Mouse (Mus musculus) liver, adult 2 months (tissue): ENCODE data around the gene Gm11020. TPM values are rescaled to one million over a fixed set of nuclear protein-coding genes. Genes with fewer than 3 reads are reported as not detected.

ENCODE experiments used
- DNase-seq: peaks from one replicate; pipeline ENCODE4 v3.0.0-alpha.2; 2011; ENCODE audit warnings: low read depth, low spot score; ENCODE audit errors: extremely low read depth
- H3K27ac ChIP-seq: fragments of 200-500 bp; replicated peaks from 2 replicates; pipeline ENCODE4 v1.5.1; 2012; ENCODE audit warnings: low read depth, mild to moderate bottlenecking, control low read depth, inconsistent platforms, low read length; ENCODE audit not compliant: insufficient read depth
- H3K27me3 ChIP-seq: fragments of 200-500 bp; 2 replicates; pipeline ENCODE4 v1.6.1; 2012; ENCODE audit warnings: mild to moderate bottlenecking, moderate library complexity, low read length, inconsistent platforms; ENCODE audit not compliant: control insufficient read depth, insufficient read depth
- H3K36me3 ChIP-seq: fragments of 200-500 bp; 2 replicates; pipeline ENCODE4 v1.6.1; 2012; ENCODE audit warnings: low read length, inconsistent platforms; ENCODE audit not compliant: control insufficient read depth, insufficient read depth
- H3K4me1 ChIP-seq: fragments of 200-500 bp; 2 replicates; pipeline ENCODE4 v1.6.1; 2011; ENCODE audit warnings: low read length; ENCODE audit not compliant: control insufficient read depth, insufficient read depth
- H3K4me3 ChIP-seq: fragments of 200-500 bp; 2 replicates; pipeline ENCODE4 v1.5.1; 2011; ENCODE audit warnings: low read depth, mild to moderate bottlenecking, control low read depth, low read length, moderate library complexity; ENCODE audit not compliant: insufficient read depth
- H3K79me2 ChIP-seq: fragments of 200-500 bp; 2 replicates; pipeline ENCODE4 v1.6.1; 2012; ENCODE audit warnings: inconsistent platforms, mild to moderate bottlenecking, low read length, moderate library complexity; ENCODE audit not compliant: control insufficient read depth, insufficient read depth
- H3K9ac ChIP-seq: fragments of 200-500 bp; 2 replicates; pipeline ENCODE4 v1.6.1; 2012; ENCODE audit warnings: low read depth, mild to moderate bottlenecking, control low read depth, inconsistent platforms, low read length
- CTCF ChIP-seq: fragments of 200-500 bp; IDR thresholded peaks from 2 replicates; pipeline ENCODE4 v1.5.1; 2011; ENCODE audit warnings: low read depth, low read length, control low read depth
- POLR2A ChIP-seq: fragments of 200-500 bp; IDR thresholded peaks from 2 replicates; pipeline ENCODE4 v1.6.1; 2011; ENCODE audit warnings: low read length, control low read depth; ENCODE audit not compliant: insufficient read depth; ENCODE audit errors: extremely low read depth
- WGBS: fragments of 180-500 bp; shearing (Covaris S2); methylation state at CpG from one replicate; pipeline ENCODE4 v1.1.7; 2018; 5-methylcytosine and 5-hydroxymethylcytosine counted together
- polyA plus RNA-seq: library from polyadenylated mRNA; depleted of rRNA; stranded (reverse); fragments of >200 nt; gene quantifications from 2 replicates; pipeline ENCODE4 v1.2.3, GENCODE M21; 2012
- total RNA-seq: library from RNA; depleted of rRNA; stranded (reverse); fragments of >200 nt; gene quantifications from 2 replicates; pipeline ENCODE4 v1.2.3, GENCODE M21; 2014

The Gm11020 gene
- total and polyA plus RNA-seq, 2 experiments, result not detected

DNA sequence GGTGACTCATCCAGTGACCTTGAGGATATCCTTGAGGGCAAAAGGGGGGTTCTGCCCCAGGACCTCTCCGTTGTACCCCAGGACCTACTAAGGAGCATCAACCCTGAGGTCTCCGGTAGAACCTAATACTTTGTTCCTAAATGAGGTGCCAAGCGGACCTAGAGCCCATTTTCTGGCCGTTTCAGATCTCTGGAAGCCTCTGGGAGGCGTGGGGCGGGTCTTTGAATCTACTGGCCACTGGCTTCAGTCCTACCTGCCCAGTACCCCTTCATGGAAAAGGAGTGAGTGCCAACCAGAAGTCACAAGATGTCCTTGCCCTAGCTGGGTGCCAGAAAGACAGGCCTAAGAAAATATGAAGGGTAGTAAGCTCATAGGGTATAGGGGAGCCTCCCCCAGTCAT, 20.3 kb downstream of the Gm11020 start:
- WGBS, result 55% methylated on average over 6 of the region's 6 CpGs
- H3K27me3 ChIP-seq, result no peaks in the 10 kb centered on the region
- H3K4me3 ChIP-seq, result peak overlapping the region; percentile 79; the same call in 1 of the 2 replicates
- H3K4me1 ChIP-seq, result no peaks in the 10 kb centered on the region; the same call in none of the 2 replicates
- no peaks in the 10 kb centered on the region for H3K79me2 ChIP-seq
- H3K9ac ChIP-seq, result no peak overlapping the region
- no peaks in the 10 kb centered on the region for H3K36me3 ChIP-seq
- no peak for DNase-seq
- H3K27ac ChIP-seq, result peak overlapping the region; percentile 36
- no peak for TF ChIP-seq CTCF
- TF ChIP-seq POLR2A, result no peak

DNA sequence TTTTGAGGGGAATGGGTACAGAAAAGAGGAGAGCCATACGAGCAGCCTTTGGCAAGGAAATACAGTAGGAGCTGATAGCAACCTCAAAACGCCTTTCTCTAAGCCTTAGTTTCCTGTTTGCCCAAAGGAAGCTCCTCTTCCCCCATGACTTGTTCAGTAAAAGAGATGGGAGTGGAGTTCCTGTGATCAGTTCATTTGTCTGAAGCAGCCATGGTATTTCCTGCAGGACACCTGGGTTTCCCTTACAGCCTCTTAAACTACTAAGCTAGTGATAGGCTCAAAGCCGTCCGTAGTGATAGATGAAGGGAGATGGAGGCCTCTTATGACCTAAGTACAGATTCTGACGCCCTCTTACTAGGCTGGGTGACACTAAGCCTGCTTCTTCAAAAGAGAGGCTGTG, 21.1 kb downstream of the Gm11020 start:
- H3K4me3 ChIP-seq, result no peak overlapping the region
- no peaks in the 10 kb centered on the region for H3K79me2 ChIP-seq
- no peak for TF ChIP-seq POLR2A
- no peak for TF ChIP-seq CTCF
- 73% methylated on average over 5 of the region's 5 CpGs for WGBS
- no peak for DNase-seq
- no peaks in the 10 kb centered on the region for H3K27me3 ChIP-seq
- H3K9ac ChIP-seq, result no peak overlapping the region
- no peak overlapping the region for H3K27ac ChIP-seq
- H3K36me3 ChIP-seq, result no peaks in the 10 kb centered on the region
- no peaks in the 10 kb centered on the region; the same call in none of the 2 replicates for H3K4me1 ChIP-seq

DNA sequence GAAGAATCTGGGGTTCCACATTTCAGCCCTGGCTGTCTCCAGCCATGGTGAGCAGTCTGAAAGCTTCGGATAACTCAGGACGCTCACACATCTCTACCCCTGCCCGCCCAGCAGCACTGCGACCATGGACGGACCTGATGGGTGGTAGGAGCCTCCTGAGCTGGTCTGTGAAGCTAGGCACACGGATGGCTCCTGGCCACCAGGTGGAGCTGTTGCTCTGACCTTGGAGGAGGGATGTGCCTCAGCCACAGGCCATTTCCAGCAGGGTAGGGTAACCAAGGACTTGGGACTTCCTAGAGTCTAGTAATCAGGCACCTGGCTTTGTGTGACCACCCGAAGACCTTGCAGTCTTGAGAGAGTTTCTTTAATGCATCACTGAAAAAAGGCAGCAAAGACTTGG, 22.6 kb downstream of the Gm11020 start:
- no peaks in the 10 kb centered on the region for H3K27me3 ChIP-seq
- H3K36me3 ChIP-seq, result no peaks in the 10 kb centered on the region
- no peak overlapping the region for H3K4me3 ChIP-seq
- DNase-seq, result peak; percentile 62
- 10% methylated on average over 7 of the region's 7 CpGs for WGBS
- H3K9ac ChIP-seq, result no peak overlapping the region
- H3K4me1 ChIP-seq, result no peaks in the 10 kb centered on the region; the same call in none of the 2 replicates
- TF ChIP-seq CTCF, result peak; percentile 99
- no peak for TF ChIP-seq POLR2A
- no peak overlapping the region for H3K27ac ChIP-seq
- H3K79me2 ChIP-seq, result no peaks in the 10 kb centered on the region

DNA sequence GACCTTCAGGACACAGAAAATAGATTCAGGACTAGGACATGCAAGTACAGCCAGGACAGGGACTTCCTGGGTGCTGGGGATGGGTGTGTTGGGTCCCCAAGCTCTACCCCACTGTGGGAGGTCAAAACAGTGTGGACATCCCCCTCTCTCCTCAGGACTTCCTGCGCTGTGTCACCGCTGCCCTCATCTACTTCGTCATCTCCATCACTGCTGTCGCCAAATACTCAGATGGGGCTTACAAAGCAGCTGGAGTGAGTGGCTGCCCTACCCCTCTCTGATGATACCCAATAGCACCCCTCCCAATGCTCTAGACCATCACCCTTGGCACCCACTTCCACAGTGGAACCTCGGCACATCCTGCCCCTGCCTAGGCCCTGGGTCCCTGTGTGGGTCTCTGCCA, 23.3 kb downstream of the Gm11020 start:
- no peaks in the 10 kb centered on the region for H3K36me3 ChIP-seq
- TF ChIP-seq POLR2A (no peak), CTCF (no peak)
- no peak overlapping the region for H3K27ac ChIP-seq
- H3K4me1 ChIP-seq, result no peaks in the 10 kb centered on the region; the same call in none of the 2 replicates
- H3K4me3 ChIP-seq, result no peak overlapping the region
- H3K79me2 ChIP-seq, result no peaks in the 10 kb centered on the region
- no peaks in the 10 kb centered on the region for H3K27me3 ChIP-seq
- no peak for DNase-seq
- H3K9ac ChIP-seq, result no peak overlapping the region
- 94% methylated on average over 5 of the region's 5 CpGs for WGBS

DNA sequence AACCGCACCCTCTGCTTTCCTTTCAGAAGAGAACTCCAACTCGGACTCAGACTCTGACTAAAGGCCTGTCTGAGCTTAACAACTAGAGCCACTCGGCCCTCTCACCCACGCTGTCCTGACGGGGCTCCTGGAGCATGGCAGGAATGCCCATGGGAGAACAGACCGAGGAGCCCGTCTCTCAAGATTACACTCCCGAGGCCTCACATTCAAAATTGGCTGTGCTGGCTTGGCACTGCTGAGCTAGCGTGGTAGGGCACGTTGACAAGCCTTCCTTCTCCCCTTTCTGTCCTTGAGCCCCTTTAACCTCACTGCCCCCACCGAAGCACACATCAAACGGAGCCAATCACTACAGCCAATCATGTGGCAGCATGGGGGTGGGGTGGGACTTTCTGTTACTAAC, 25.3 kb downstream of the Gm11020 start:
- WGBS, result 66% methylated on average over 12 of the region's 12 CpGs
- H3K9ac ChIP-seq, result no peak overlapping the region
- no peak overlapping the region for H3K27ac ChIP-seq
- H3K27me3 ChIP-seq, result no peaks in the 10 kb centered on the region
- H3K36me3 ChIP-seq, result no peaks in the 10 kb centered on the region
- H3K79me2 ChIP-seq, result no peaks in the 10 kb centered on the region
- H3K4me1 ChIP-seq, result no peaks in the 10 kb centered on the region; the same call in 1 of the 2 replicates
- TF ChIP-seq POLR2A (no peak), CTCF (no peak)
- no peak overlapping the region for H3K4me3 ChIP-seq
- DNase-seq, result no peak

DNA sequence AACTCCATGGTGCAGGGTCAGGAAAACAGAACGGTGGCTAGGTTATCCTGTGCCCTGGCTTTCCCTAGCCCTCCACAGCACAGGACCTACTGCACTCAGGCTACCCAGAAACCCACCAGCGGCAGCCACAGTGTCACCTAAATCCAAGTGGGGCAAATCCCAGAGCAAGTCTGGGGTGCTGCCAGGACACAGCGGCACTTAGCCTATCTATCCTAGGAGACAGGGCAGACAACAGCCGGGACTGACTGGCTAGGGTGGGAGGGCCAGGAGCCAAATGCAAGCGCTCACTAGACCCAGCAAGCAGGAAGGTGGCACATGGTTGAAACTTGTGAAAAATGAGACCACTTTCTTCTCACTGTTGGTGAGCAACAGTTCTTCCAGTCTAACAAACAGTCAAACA, 27.6 kb downstream of the Gm11020 start:
- Histone ChIP-seq H3K27me3 (no peaks in the 10 kb centered on the region), H3K9ac (no peak overlapping the region), H3K27ac (no peak overlapping the region), H3K36me3 (no peaks in the 10 kb centered on the region; the same call in 1 of the 2 replicates), H3K4me3 (no peak overlapping the region), H3K4me1 (no peaks in the 10 kb centered on the region; the same call in 1 of the 2 replicates), H3K79me2 (no peaks in the 10 kb centered on the region)
- TF ChIP-seq POLR2A, result no peak
- TF ChIP-seq CTCF, result no peak
- 69% methylated on average over 5 of the region's 5 CpGs for WGBS
- no peak for DNase-seq
